Mouse (Mus musculus) lung, embryonic 15.5 days (tissue): ENCODE data around the gene B3gnt5. TPM values are rescaled to one million over a fixed set of nuclear protein-coding genes. Genes with fewer than 3 reads are reported as not detected.
"Not testable (repeated sequence)": the region's sequence is repeated elsewhere in the genome, so short reads cannot be mapped to it uniquely, and the experiment has no call there.

ENCODE experiments used
- ATAC-seq: fragments of 200-750 bp; cut with Nextera tagmentation; 2 replicates; pipeline ENCODE4 v1.8.0; 2017; ENCODE audit warnings: moderate number of reproducible peaks, borderline replicate concordance; ENCODE audit not compliant: low FRiP score, low TSS enrichment; ENCODE audit errors: extremely low read depth
- H3K27ac ChIP-seq: fragments of 300-500 bp; sonication (generic); 2 replicates; pipeline ENCODE4 v1.5.1; 2015; ENCODE audit warnings: moderate library complexity, mild to moderate bottlenecking, inconsistent platforms
- H3K27me3 ChIP-seq: fragments of 300-500 bp; sonication (generic); 2 replicates; pipeline ENCODE4 v1.6.1; 2015; ENCODE audit warnings: inconsistent platforms
- H3K36me3 ChIP-seq: fragments of 300-500 bp; sonication (generic); 2 replicates; pipeline ENCODE4 v1.6.1; 2015; ENCODE audit warnings: inconsistent platforms
- H3K4me1 ChIP-seq: fragments of 300-500 bp; sonication (generic); 2 replicates; pipeline ENCODE4 v1.6.1; 2015; ENCODE audit warnings: inconsistent platforms
- H3K4me2 ChIP-seq: fragments of 300-500 bp; sonication (generic); 2 replicates; pipeline ENCODE4 v1.6.1; 2015; ENCODE audit warnings: inconsistent platforms, mild to moderate bottlenecking, moderate library complexity
- H3K4me3 ChIP-seq: fragments of 300-500 bp; sonication (generic); 2 replicates; pipeline ENCODE4 v1.5.1; 2015; ENCODE audit warnings: mild to moderate bottlenecking, inconsistent platforms
- H3K9ac ChIP-seq: fragments of 300-500 bp; sonication (generic); 2 replicates; pipeline ENCODE4 v1.6.1; 2015; ENCODE audit warnings: inconsistent platforms
- H3K9me3 ChIP-seq: fragments of 300-500 bp; sonication (generic); 2 replicates; pipeline ENCODE4 v1.6.1; 2016; ENCODE audit warnings: inconsistent platforms
- WGBS: fragments of 180-500 bp; shearing (Covaris S2); methylation state at CpG from one replicate; pipeline ENCODE4 v1.1.7; 2015; 5-methylcytosine and 5-hydroxymethylcytosine counted together
- polyA plus RNA-seq: library from polyadenylated mRNA; unstranded; fragments of >200 nt; fragmentation: Nextera tagmentation; extraction: Ambion mirVana; gene quantifications from 2 replicates; pipeline ENCODE4 v1.2.1, GENCODE M21; 2015

Gene B3gnt5
- polyA plus RNA-seq, result 16.8 and 19.7 TPM in 2 replicates

GRCm38 (mm10) chr16:19760074-19760473 is at the start of gene B3gnt5:
Gene B3gnt5, plus strand, starts transcription at chr16:19760208.
- Histone ChIP-seq H3K4me1 (peaks cover 8% of the 10 kb centered on the region), H3K4me3 (peak within 1 kb of the TSS; percentile 83), H3K4me2 (peak within 1 kb of the TSS; percentile 92), H3K27ac (peak within 1 kb of the TSS; percentile 77), H3K9me3 (no peaks in the 10 kb centered on the region), H3K36me3 (peaks cover 3% of the 10 kb centered on the region; the same call in 1 of the 2 replicates), H3K9ac (peak within 1 kb of the TSS; percentile 86), H3K27me3 (no peaks in the 10 kb centered on the region)
- under 1% methylated on average over 15 of the region's 15 CpGs for whole genome bisulfite sequencing
- ATAC-seq, result peak; percentile 97

GRCm38 (mm10) chr16:19720959-19721358 is 39.0 kb upstream of the B3gnt5 start:
- Histone ChIP-seq H3K27me3 (no peaks in the 10 kb centered on the region), H3K9ac (no peak overlapping the region), H3K4me1 (no peaks in the 10 kb centered on the region), H3K36me3 (no peaks in the 10 kb centered on the region), H3K4me3 (no peak overlapping the region), H3K4me2 (no peak overlapping the region), H3K27ac (no peak overlapping the region), H3K9me3 (no peaks in the 10 kb centered on the region)
- 41% methylated on average over 2 of the region's 2 CpGs for WGBS
- no peak for ATAC-seq

GRCm38 (mm10) chr16:19724139-19724538 is 35.9 kb upstream of the B3gnt5 start:
- H3K36me3 ChIP-seq, H3K4me3 ChIP-seq, H3K27me3 ChIP-seq, ATAC-seq, H3K9ac ChIP-seq, H3K4me1 ChIP-seq, H3K9me3 ChIP-seq, H3K4me2 ChIP-seq, H3K27ac ChIP-seq: not testable (repeated sequence)
- 37% methylated on average over 2 of the region's 2 CpGs for WGBS

- no peak for ATAC-seq
- H3K27ac ChIP-seq, result no peak overlapping the region
- H3K27me3 ChIP-seq, result no peaks in the 10 kb centered on the region
- WGBS, result 83% methylated on average over 1 of the region's 1 CpGs
- no peaks in the 10 kb centered on the region for H3K4me1 ChIP-seq
- no peak overlapping the region for H3K9ac ChIP-seq
- no peak overlapping the region for H3K4me2 ChIP-seq
- H3K9me3 ChIP-seq, result no peaks in the 10 kb centered on the region
- H3K36me3 ChIP-seq, result no peaks in the 10 kb centered on the region
- H3K4me3 ChIP-seq, result no peak overlapping the region
These were observed 27.1 kb upstream of the B3gnt5 start for GRCm38 (mm10) chr16:19732896-19733295.

- peak overlapping the region; percentile 92 for H3K4me2 ChIP-seq
- H3K4me3 ChIP-seq, result peak overlapping the region; percentile 83
- H3K9me3 ChIP-seq, result no peaks in the 10 kb centered on the region
- peak; percentile 70 for ATAC-seq
- no peaks in the 10 kb centered on the region for H3K27me3 ChIP-seq
- WGBS, result under 1% methylated on average over 61 of the region's 61 CpGs
- H3K4me1 ChIP-seq, result peaks cover 8% of the 10 kb centered on the region
- H3K27ac ChIP-seq, result peak overlapping the region; percentile 77
- peak overlapping the region; percentile 86 for H3K9ac ChIP-seq
- H3K36me3 ChIP-seq, result peaks cover 10% of the 10 kb centered on the region
These were observed 793 bp downstream of the B3gnt5 start for GRCm38 (mm10) chr16:19760505-19761496.

- Histone ChIP-seq H3K27ac (no peak overlapping the region), H3K36me3 (peaks cover 17% of the 10 kb centered on the region), H3K9ac (peak overlapping the region; percentile 86; the same call in 1 of the 2 replicates), H3K27me3 (no peaks in the 10 kb centered on the region), H3K4me2 (peak overlapping the region; percentile 92), H3K9me3 (no peaks in the 10 kb centered on the region), H3K4me1 (peaks cover 8% of the 10 kb centered on the region), H3K4me3 (peak overlapping the region; percentile 83)
- no peak for ATAC-seq
- 17% methylated on average over 1 of the region's 1 CpGs for WGBS
These were observed 1.7 kb downstream of the B3gnt5 start for GRCm38 (mm10) chr16:19761691-19762090.

- no peak for ATAC-seq
- peaks cover 33% of the 10 kb centered on the region for H3K36me3 ChIP-seq
These were observed 6.1 kb downstream of the B3gnt5 start for GRCm38 (mm10) chr16:19766107-19766506.

GRCm38 (mm10) chr16:19768046-19768445 is 8.0 kb downstream of the B3gnt5 start:
- Histone ChIP-seq H3K27me3 (no peaks in the 10 kb centered on the region), H3K27ac (no peak overlapping the region), H3K4me1 (no peaks in the 10 kb centered on the region), H3K4me2 (no peak overlapping the region), H3K9ac (no peak overlapping the region), H3K4me3 (no peak overlapping the region), H3K9me3 (no peaks in the 10 kb centered on the region), H3K36me3 (peaks cover 33% of the 10 kb centered on the region)
- no peak for ATAC-seq
- 93% methylated on average over 5 of the region's 5 CpGs for WGBS

More at GRCm38 (mm10) chr16:19766107-19766506, 6.1 kb downstream of the B3gnt5 start:
- Histone ChIP-seq H3K9ac (no peak overlapping the region), H3K4me2 (no peak overlapping the region), H3K4me1 (peaks cover 8% of the 10 kb centered on the region), H3K9me3 (no peaks in the 10 kb centered on the region), H3K4me3 (no peak overlapping the region), H3K27ac (no peak overlapping the region), H3K27me3 (no peaks in the 10 kb centered on the region)
- 96% methylated on average over 3 of the region's 3 CpGs for WGBS

GRCm38 (mm10) chr16:19772013-19772412 is 12.0 kb downstream of the B3gnt5 start:
- Histone ChIP-seq H3K9ac (no peak overlapping the region), H3K36me3 (peaks cover 16% of the 10 kb centered on the region), H3K27me3 (no peaks in the 10 kb centered on the region), H3K9me3 (no peaks in the 10 kb centered on the region), H3K4me1 (no peaks in the 10 kb centered on the region), H3K27ac (no peak overlapping the region), H3K4me2 (no peak overlapping the region), H3K4me3 (no peak overlapping the region)
- no peak for ATAC-seq

GRCm38 (mm10) chr16:19786386-19787090 is 26.5 kb downstream of the B3gnt5 start:
- 61% methylated on average over 12 of the region's 12 CpGs for WGBS

GRCm38 (mm10) chr16:19789914-19790313 is 29.9 kb downstream of the B3gnt5 start:
- 74% methylated on average over 2 of the region's 2 CpGs for WGBS
- Histone ChIP-seq H3K4me1 (no peaks in the 10 kb centered on the region), H3K4me2 (no peak overlapping the region), H3K36me3 (no peaks in the 10 kb centered on the region), H3K9me3 (no peaks in the 10 kb centered on the region), H3K27me3 (no peaks in the 10 kb centered on the region), H3K9ac (no peak overlapping the region), H3K4me3 (no peak overlapping the region), H3K27ac (no peak overlapping the region)
- ATAC-seq, result no peak

More at GRCm38 (mm10) chr16:19786386-19787090, 26.5 kb downstream of the B3gnt5 start:
- Histone ChIP-seq H3K27ac (no peak overlapping the region), H3K9me3 (no peaks in the 10 kb centered on the region), H3K36me3 (no peaks in the 10 kb centered on the region), H3K4me1 (no peaks in the 10 kb centered on the region), H3K4me2 (no peak overlapping the region), H3K9ac (no peak overlapping the region), H3K27me3 (no peaks in the 10 kb centered on the region), H3K4me3 (no peak overlapping the region)
- no peak for ATAC-seq

GRCm38 (mm10) chr16:19818801-19819200 is 58.8 kb downstream of the B3gnt5 start:
- Histone ChIP-seq H3K9me3 (no peaks in the 10 kb centered on the region), H3K4me3 (no peak overlapping the region), H3K9ac (no peak overlapping the region), H3K36me3 (no peaks in the 10 kb centered on the region), H3K4me1 (no peaks in the 10 kb centered on the region), H3K4me2 (no peak overlapping the region), H3K27me3 (no peaks in the 10 kb centered on the region), H3K27ac (no peak overlapping the region)
- 53% methylated on average over 2 of the region's 2 CpGs for WGBS
- no peak for ATAC-seq
